Mouse (Mus musculus): ENCODE results near the gene Mid2.

GRCm38 (mm10) chrX:140675444-140675843, 11.0 kb downstream of the Mid2 start:
- TF ChIP-seq GATA1 (IDR thresholded peaks at IDR 0.05; ENCODE audit: borderline replicate concordance, low read length) (no peak), FLI1 (IDR thresholded peaks at IDR 0.05; ENCODE audit: low read length) (no peak)
